Mouse (Mus musculus) retina, embryonic 14.5 days (tissue): ENCODE measurements at regions not wholly inside any gene's neighbourhood (a gene's known extent, or its start where the extent isn't known, plus 50 kb on each side); places are given as distances from the start of the nearest gene placed in this dataset.
A peak's percentile ranks its signal among the peaks of the same experiment; 100 is the strongest.

ENCODE experiments used
- DNase-seq: peaks from one replicate; pipeline ENCODE4 v3.0.0-alpha.2; 2015; ENCODE audit warnings: low spot score

GRCm38 (mm10) chr6:59556668-59557310 lies 130.7 kb upstream of the Gprin3 start:
- no peak for DNase-seq

- DNase-seq: no peak
Measured at GRCm38 (mm10) chr6:59537025-59537424, 110.9 kb upstream of the Gprin3 start.

GRCm38 (mm10) chr6:59524940-59525265 lies 98.8 kb upstream of the Gprin3 start:
- DNase-seq: no peak

- DNase-seq: no peak
Measured at GRCm38 (mm10) chr6:59524095-59524939, 98.2 kb upstream of the Gprin3 start.

GRCm38 (mm10) chr6:59522960-59523359 lies 96.9 kb upstream of the Gprin3 start:
- DNase-seq: no peak

- DNase-seq: peak; percentile 17
Measured at GRCm38 (mm10) chr6:59500818-59501217, 74.7 kb upstream of the Gprin3 start.

GRCm38 (mm10) chr6:59498800-59499199 lies 72.7 kb upstream of the Gprin3 start:
- DNase-seq: no peak

- DNase-seq: peak; percentile 85
Measured at GRCm38 (mm10) chr6:59498079-59498478, 72.0 kb upstream of the Gprin3 start.

- DNase-seq: no peak
Measured at GRCm38 (mm10) chr6:59489001-59489575, 63.0 kb upstream of the Gprin3 start.

GRCm38 (mm10) chr6:59488386-59488785 lies 62.3 kb upstream of the Gprin3 start:
- peak; percentile 23 for DNase-seq

- no peak for DNase-seq
Measured at GRCm38 (mm10) chr6:59484004-59484403, 57.9 kb upstream of the Gprin3 start.

- DNase-seq: peak; percentile 75
Measured at GRCm38 (mm10) chr6:59483587-59483986, 57.5 kb upstream of the Gprin3 start.
